Mouse (Mus musculus): ENCODE results near the gene Hepacam.

Gene Hepacam

GRCm38 (mm10) chr9:37384284-37385182 is 17.4 kb downstream of the Hepacam start:
- no peak for DNase-seq (ENCODE audit: low spot score)

DNA sequence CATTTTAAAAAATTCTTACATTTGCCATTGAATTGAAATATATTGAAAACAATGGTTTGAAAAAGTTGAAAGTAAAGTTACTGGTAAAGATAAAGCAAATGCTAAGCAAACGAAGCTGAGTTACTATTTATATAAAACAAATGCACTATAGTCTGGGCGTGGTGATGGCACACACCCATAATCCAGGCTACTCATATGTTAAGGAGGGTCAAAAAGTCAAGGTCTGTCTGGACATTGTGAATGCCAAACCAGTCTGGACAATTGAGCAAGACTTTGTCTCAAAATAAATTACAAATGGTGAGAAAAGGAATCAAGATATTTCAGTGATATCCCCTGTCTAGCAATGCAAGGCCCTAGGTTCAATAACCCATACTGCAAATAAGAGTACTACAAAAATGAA is 23.7 kb downstream of the Hepacam start:
- DNase-seq (ENCODE audit: low spot score): no peak

DNA sequence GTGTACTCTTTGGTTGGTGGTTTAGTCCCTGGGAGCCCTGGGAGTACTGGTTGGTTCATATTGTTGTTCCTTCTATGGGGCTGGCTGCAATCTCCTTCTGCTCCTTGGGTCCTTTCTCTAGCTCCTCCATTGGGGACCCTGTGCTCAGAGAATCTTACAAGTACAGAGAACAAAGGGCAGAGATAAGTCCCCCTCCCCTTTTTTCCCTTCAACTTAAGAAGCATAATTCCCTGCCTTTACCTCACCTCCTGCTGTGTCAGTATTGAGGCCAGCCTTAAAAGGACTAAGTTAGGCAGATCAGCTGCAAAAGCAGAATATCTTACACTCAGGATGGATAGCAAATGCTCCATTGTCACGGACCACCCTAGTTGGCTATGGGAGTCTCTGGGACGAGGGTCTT is 24.9 kb downstream of the Hepacam start:
- no peak for DNase-seq (ENCODE audit: low spot score)

DNA sequence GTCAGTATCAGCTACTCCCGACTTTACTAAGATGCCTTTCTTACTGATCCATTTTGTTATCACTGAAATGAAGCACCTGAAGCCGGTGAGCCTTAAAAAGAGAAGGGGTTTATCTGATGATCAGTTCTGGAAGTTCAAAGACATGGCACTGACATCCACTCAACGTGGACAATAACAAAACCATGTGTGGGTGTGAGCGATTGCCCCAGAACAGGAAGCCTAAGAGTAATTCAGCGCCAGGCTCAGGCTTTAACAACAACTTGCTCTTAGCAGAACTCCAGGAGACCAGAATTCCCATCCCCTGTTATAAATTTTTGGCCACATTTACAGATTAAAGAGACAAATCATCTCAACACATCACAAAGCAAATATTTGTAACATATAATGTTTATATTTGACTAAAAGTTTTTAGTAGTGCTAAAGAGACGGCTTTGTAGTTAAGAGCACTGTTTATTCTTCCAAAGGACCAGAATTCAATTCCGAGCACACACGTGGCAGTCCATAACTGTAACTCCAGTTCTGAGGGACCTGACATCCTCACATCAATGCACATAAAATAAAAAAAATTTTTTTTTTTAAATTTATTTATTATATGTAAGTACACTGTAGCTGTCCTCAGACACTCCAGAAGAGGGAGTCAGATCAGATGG is 26.5 kb downstream of the Hepacam start:
- no peak for DNase-seq (ENCODE audit: low spot score)

DNA sequence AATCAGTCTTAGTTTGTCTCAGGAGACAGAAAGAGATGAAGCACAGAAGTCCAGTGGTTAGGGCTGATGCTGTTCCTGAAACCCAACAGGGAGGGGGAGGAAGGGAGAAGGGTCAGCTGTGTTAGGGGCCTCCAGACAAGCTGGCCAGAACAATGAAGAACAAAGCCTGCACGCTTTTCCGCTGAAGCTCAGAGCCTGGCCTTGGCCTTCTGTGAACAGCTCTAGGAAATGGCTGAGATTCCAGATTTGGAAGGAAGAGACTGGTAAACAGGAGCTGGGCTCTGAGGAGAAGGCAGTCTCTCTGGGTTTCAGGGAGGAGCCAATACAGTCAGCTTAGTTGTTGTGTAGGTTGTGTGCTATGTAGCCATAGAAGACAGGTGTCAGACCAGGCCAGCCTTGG is 33.4 kb downstream of the Hepacam start:
- no peak for DNase-seq (ENCODE audit: low spot score)

GRCm38 (mm10) chr9:37401802-37402201 is 34.7 kb downstream of the Hepacam start, which contains the start of gene Robo4:
Robo4 (plus strand) TSS chr9:37401897.
- no peak for DNase-seq (ENCODE audit: low spot score)

- no peak for DNase-seq (ENCODE audit: low spot score)
These were observed 35.4 kb downstream of the Hepacam start for GRCm38 (mm10) chr9:37402501-37402900.

DNA sequence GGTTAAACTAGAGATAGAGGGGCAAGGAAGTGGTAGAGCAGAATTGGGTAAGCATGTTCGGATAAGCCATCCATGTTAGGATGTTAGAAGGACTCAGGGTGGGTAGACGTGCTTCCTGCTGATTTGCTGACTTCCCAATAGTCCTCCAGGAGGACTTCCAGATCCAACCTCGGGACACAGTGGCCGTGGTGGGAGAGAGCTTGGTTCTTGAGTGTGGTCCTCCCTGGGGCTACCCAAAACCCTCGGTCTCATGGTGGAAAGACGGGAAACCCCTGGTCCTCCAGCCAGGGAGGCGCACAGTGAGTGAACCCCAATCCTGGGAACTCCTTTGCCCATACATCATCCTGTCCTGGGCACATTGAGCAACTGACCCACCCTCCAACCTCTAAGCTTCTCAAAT is 35.9 kb downstream of the Hepacam start:
- DNase-seq (ENCODE audit: low spot score): no peak

- DNase-seq (ENCODE audit: low spot score): no peak
These were observed 39.2 kb downstream of the Hepacam start for GRCm38 (mm10) chr9:37406372-37406771.

- no peak for DNase-seq (ENCODE audit: low spot score)
These were observed 40.8 kb downstream of the Hepacam start for GRCm38 (mm10) chr9:37407850-37408502.

DNA sequence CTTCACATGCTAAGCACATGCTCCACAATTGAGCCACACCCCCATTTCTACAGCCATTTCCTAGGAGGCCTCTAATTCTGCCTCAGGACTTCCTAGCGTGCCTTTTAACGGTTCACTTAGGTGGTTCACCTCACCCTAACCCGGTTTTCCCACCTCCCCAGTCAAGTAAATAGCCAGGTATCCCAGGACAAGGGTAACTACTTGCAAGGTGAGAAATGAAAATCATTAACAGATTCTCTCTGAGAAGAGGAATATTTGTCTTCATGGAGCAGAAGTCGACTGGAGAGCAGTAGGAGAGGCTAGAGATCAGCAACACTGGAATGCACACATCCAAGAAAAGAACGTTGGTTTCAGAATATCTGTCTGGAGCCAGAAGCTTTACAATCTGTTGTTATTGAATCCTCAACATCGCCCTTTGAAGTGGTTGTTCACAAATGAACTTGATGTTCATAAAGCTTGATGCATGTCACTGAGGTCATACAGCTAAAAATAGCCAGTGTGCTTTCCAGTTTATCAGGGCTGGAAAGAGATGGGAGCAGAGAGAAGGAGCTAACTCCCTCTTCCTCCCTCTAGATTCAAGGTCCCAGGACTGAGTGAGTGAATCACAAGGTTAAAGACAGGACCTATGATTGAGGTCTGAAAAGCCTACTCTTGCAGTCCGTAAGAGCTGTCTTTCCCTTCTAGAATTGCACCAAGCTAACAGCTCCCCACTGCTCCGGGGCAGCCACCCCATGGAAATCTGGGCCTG is 42.7 kb downstream of the Hepacam start:
- DNase-seq (ENCODE audit: low spot score): no peak

GRCm38 (mm10) chr9:37412989-37413388 is 45.8 kb downstream of the Hepacam start:
- no peak for DNase-seq (ENCODE audit: low spot score)

- DNase-seq (ENCODE audit: low spot score): no peak
These were observed 47.5 kb downstream of the Hepacam start for GRCm38 (mm10) chr9:37414666-37415065.

DNA sequence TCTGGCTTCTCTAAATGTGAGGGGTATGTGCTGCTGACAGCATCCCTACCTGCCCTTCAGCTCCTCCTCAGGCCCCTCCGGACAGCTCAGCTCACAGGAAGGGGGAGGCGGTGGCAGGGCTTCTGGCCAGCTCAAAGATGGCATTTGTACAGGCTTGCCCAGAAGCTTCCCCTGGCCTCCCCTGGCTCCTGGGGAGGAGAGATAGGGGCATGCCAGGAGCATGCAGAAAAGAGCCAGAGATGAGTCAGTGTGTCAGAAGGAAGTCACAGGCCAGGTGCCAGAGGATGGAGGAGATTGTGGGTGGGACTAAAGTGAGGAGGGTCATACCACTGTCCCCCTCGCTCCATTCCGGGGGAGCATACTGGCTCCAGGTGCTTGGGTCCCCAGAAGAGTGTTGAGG is 51.6 kb downstream of the Hepacam start:
- DNase-seq (ENCODE audit: low spot score): no peak

DNA sequence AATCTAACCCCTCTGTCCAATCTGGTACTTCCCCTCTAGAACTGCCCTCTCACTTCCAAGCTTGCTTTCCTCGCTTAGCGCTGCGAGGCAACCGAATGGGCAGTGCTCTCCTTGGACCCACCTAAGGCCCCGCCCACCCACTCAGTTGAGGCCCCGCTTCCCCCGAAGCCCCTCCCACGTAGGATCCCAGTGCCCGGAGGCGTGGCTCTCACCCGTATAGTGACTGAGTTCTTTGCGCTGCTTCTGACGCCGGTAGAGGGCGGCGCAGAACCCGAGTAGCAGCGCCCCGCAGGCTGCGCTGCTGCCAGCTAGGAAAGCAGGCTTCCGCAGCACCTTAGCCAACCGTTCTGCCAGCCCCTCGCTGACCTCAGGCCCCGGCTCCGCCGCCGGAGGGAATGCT is 53.5 kb downstream of the Hepacam start:
- peak; percentile 74 for DNase-seq (ENCODE audit: low spot score)

GRCm38 (mm10) chr9:37421239-37421638 is 54.1 kb downstream of the Hepacam start:
- no peak for DNase-seq (ENCODE audit: low spot score)

DNA sequence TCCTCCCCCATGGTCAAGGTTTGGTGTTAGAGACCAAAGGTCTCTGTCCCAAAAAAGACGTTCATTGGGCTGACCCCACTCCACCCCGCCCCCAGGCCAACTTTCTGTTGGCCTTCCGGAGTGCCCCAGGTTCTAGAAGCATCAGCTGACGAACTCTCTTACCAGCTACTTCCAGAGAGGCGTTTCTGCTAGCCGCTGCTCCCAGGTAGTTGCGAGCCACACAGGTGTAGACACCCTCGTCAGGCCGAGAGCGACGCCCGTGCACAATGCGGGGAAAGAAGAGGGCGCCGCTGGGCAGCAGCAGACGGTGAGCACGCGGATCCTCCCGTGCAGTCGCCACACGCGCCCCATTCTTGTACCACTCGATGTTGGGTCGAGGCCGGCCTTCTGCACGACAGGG is 62.2 kb downstream of the Hepacam start:
- DNase-seq (ENCODE audit: low spot score): no peak

DNA sequence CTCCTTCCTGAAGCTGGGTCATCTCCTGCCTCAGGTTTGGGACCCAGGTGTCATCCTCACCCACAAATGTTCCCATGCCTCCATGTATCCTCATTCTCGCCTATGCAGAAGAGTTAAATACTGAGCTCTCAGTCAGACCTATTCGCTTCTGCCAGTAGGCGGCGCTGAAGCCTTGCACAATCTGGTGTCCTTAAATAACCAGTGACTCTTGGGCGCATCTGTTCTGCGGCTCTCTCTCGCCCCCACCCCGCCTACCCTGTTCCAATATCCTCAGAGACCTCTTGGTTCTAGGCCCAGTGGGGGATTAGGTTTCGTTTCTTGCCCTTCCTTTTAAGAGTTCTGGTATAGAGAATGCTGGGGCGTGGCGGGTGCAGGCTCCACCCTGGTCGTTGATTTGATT is 63.4 kb downstream of the Hepacam start:
- DNase-seq (ENCODE audit: low spot score): peak; percentile 94

- peak; percentile 52 for DNase-seq (ENCODE audit: low spot score)
These were observed 65.0 kb downstream of the Hepacam start for GRCm38 (mm10) chr9:37432026-37432666.

- DNase-seq (ENCODE audit: low spot score): no peak
These were observed 65.7 kb downstream of the Hepacam start, which contains the start of gene Robo3 for GRCm38 (mm10) chr9:37432720-37433421. Robo3 (minus strand) TSS chr9:37433246.
